Mouse (Mus musculus): ENCODE data around the gene Hoxb3. TPM values are rescaled to one million over a fixed set of nuclear protein-coding genes. Genes with fewer than 3 reads are reported as not detected.

Hoxb3 gene
- polyA plus RNA-seq, 1 experiment, result 5.6 TPM

- Histone ChIP-seq H3K27me3 (ENCODE audit: control insufficient read depth, insufficient read depth, low read length) (peaks cover 7% of the 10 kb centered on the region), H3K4me3 (ENCODE audit: control insufficient read depth, low read depth, low read length) (peak overlapping the region; percentile 57), H3K4me1 (ENCODE audit: control insufficient read depth, insufficient read depth, low read length) (peaks cover 6% of the 10 kb centered on the region), H3K36me3 (ENCODE audit: control insufficient read depth, insufficient read depth, low read length) (no peaks in the 10 kb centered on the region), H3K27ac (ENCODE audit: control insufficient read depth, insufficient read depth, low read depth, low read length) (no peak overlapping the region)
- TF ChIP-seq POLR2A (IDR thresholded peaks at IDR 0.05; ENCODE audit: control insufficient read depth, low read depth, low read length) (no peak), CTCF (IDR thresholded peaks at IDR 0.05; ENCODE audit: control insufficient read depth, insufficient read depth, insufficient replicate concordance, low read depth, low read length) (no peak)
Observed at GRCm38 (mm10) chr11:96354376-96354775, 31.2 kb downstream of the Hoxb3 start.

- H3K36me3 ChIP-seq (ENCODE audit: control insufficient read depth, insufficient read depth, low read length), result no peaks in the 10 kb centered on the region
- peaks cover 7% of the 10 kb centered on the region for H3K27me3 ChIP-seq (ENCODE audit: control insufficient read depth, insufficient read depth, low read length)
- H3K27ac ChIP-seq (ENCODE audit: control insufficient read depth, insufficient read depth, low read depth, low read length), result no peak overlapping the region
- TF ChIP-seq POLR2A (IDR thresholded peaks at IDR 0.05; ENCODE audit: control insufficient read depth, low read depth, low read length), result no peak
- TF ChIP-seq CTCF (IDR thresholded peaks at IDR 0.05; ENCODE audit: control insufficient read depth, insufficient read depth, insufficient replicate concordance, low read depth, low read length), result no peak
- H3K4me1 ChIP-seq (ENCODE audit: control insufficient read depth, insufficient read depth, low read length), result peaks cover 6% of the 10 kb centered on the region
- H3K4me3 ChIP-seq (ENCODE audit: control insufficient read depth, low read depth, low read length), result peak overlapping the region; percentile 57
Observed at GRCm38 (mm10) chr11:96354801-96355311, 31.7 kb downstream of the Hoxb3 start.

DNA sequence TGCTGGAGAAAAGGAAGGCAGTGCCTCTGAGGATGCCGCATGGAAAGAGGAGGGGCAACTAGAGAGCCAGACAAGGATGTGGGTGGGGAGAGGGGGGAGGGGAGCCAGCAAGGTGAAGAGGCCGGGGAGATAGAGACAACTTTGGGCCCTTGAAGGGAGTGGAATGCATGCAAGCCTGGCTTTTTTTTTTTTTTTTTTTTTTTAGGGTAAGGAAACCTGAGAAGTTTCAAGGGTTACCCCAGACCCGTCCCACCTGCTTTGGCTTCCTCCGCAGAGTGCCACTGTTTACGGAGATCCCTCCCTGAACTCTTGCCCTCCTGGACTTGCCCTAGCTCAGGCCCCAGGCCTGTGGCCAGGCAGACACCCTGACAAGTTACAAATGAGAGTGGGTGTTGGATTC is 40.7 kb downstream of the Hoxb3 start:
- no peak overlapping the region for H3K4me3 ChIP-seq (ENCODE audit: control insufficient read depth, low read depth, low read length)
- H3K4me1 ChIP-seq (ENCODE audit: control insufficient read depth, insufficient read depth, low read length), result peaks cover 17% of the 10 kb centered on the region
- no peak for TF ChIP-seq POLR2A (IDR thresholded peaks at IDR 0.05; ENCODE audit: control insufficient read depth, low read depth, low read length)
- TF ChIP-seq CTCF (IDR thresholded peaks at IDR 0.05; ENCODE audit: control insufficient read depth, insufficient read depth, insufficient replicate concordance, low read depth, low read length), result no peak
- H3K36me3 ChIP-seq (ENCODE audit: control insufficient read depth, insufficient read depth, low read length), result no peaks in the 10 kb centered on the region
- H3K27ac ChIP-seq (ENCODE audit: control insufficient read depth, insufficient read depth, low read depth, low read length), result no peak overlapping the region
- peaks cover 3% of the 10 kb centered on the region for H3K27me3 ChIP-seq (ENCODE audit: control insufficient read depth, insufficient read depth, low read length)

DNA sequence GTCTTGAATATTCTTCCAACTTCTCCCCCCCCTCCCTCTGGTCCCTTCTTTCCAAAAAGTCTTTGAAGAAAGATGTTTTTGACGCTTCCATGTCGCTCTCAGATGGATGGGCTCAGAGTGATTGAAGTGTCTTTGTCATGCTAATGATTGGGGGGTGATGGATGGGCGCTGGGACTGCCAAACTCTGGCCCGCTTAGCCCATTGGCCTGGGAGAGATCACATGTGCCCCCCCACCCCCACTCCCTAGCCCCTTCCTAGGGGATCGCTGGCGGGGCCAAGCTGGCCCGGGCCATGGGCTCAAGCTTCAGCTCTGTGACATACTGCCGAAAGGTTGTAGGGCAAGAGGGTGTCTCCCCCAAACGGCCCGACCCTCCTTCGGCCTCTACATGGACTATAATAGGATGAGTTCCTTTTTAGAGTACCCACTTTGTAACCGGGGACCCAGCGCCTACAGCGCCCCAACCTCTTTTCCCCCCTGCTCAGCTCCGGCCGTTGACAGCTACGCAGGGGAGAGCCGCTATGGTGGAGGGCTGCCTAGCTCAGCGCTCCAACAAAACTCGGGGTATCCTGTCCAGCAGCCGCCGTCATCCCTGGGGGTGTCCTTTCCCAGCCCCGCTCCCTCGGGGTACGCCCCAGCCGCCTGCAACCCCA is 42.4 kb downstream of the Hoxb3 start, which contains the start of gene Hoxb1:
Hoxb1 (plus strand) TSS at position 312 of the 651 bp plus-strand sequence.
- H3K27me3 ChIP-seq (ENCODE audit: control insufficient read depth, insufficient read depth, low read length), result peaks cover 3% of the 10 kb centered on the region
- H3K4me1 ChIP-seq (ENCODE audit: control insufficient read depth, insufficient read depth, low read length), result peaks cover 17% of the 10 kb centered on the region
- TF ChIP-seq POLR2A (IDR thresholded peaks at IDR 0.05; ENCODE audit: control insufficient read depth, low read depth, low read length), result no peak
- TF ChIP-seq CTCF (IDR thresholded peaks at IDR 0.05; ENCODE audit: control insufficient read depth, insufficient read depth, insufficient replicate concordance, low read depth, low read length), result no peak
- no peak within 1 kb of the TSS for H3K27ac ChIP-seq (ENCODE audit: control insufficient read depth, insufficient read depth, low read depth, low read length)
- no peaks in the 10 kb centered on the region for H3K36me3 ChIP-seq (ENCODE audit: control insufficient read depth, insufficient read depth, low read length)
- peak within 1 kb of the TSS; percentile 22; the same call in 1 of the 2 replicates for H3K4me3 ChIP-seq (ENCODE audit: control insufficient read depth, low read depth, low read length)

GRCm38 (mm10) chr11:96366092-96367041 is 43.2 kb downstream of the Hoxb3 start:
- H3K4me1 ChIP-seq (ENCODE audit: control insufficient read depth, insufficient read depth, low read length), result peaks cover 17% of the 10 kb centered on the region
- no peak for TF ChIP-seq POLR2A (IDR thresholded peaks at IDR 0.05; ENCODE audit: control insufficient read depth, low read depth, low read length)
- no peak for TF ChIP-seq CTCF (IDR thresholded peaks at IDR 0.05; ENCODE audit: control insufficient read depth, insufficient read depth, insufficient replicate concordance, low read depth, low read length)
- H3K27me3 ChIP-seq (ENCODE audit: control insufficient read depth, insufficient read depth, low read length), result peaks cover 3% of the 10 kb centered on the region
- no peak overlapping the region for H3K27ac ChIP-seq (ENCODE audit: control insufficient read depth, insufficient read depth, low read depth, low read length)
- peak overlapping the region; percentile 22; the same call in 1 of the 2 replicates for H3K4me3 ChIP-seq (ENCODE audit: control insufficient read depth, low read depth, low read length)
- H3K36me3 ChIP-seq (ENCODE audit: control insufficient read depth, insufficient read depth, low read length), result no peaks in the 10 kb centered on the region

DNA sequence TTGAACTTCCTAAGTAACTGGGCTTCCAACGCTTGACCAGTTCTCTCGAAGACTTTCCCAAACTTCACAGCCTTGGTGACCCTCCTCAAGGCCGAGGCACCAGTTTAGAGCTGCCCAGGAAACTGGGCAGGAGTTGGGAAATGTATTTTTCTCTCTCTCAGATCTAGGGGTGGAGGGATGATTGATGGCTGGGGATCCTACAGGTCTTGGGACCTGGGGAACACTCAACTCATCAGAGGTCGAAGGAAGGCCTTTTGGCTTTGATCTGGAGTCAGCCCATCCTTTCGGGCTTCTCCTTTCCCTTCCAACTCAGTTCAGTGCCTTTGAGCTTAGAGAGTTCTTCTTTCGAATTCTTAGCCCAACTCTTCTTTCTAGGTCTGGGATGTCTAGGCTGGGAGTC is 44.0 kb downstream of the Hoxb3 start:
- no peak overlapping the region for H3K4me3 ChIP-seq (ENCODE audit: control insufficient read depth, low read depth, low read length)
- H3K27ac ChIP-seq (ENCODE audit: control insufficient read depth, insufficient read depth, low read depth, low read length), result no peak overlapping the region
- no peaks in the 10 kb centered on the region for H3K36me3 ChIP-seq (ENCODE audit: control insufficient read depth, insufficient read depth, low read length)
- peaks cover 17% of the 10 kb centered on the region for H3K4me1 ChIP-seq (ENCODE audit: control insufficient read depth, insufficient read depth, low read length)
- TF ChIP-seq POLR2A (IDR thresholded peaks at IDR 0.05; ENCODE audit: control insufficient read depth, low read depth, low read length) (no peak), CTCF (IDR thresholded peaks at IDR 0.05; ENCODE audit: control insufficient read depth, insufficient read depth, insufficient replicate concordance, low read depth, low read length) (no peak)
- peaks cover 3% of the 10 kb centered on the region for H3K27me3 ChIP-seq (ENCODE audit: control insufficient read depth, insufficient read depth, low read length)

GRCm38 (mm10) chr11:96368686-96369085 is 45.6 kb downstream of the Hoxb3 start:
- H3K27me3 ChIP-seq (ENCODE audit: control insufficient read depth, insufficient read depth, low read length), result peaks cover 3% of the 10 kb centered on the region
- no peak overlapping the region for H3K27ac ChIP-seq (ENCODE audit: control insufficient read depth, insufficient read depth, low read depth, low read length)
- peaks cover 17% of the 10 kb centered on the region for H3K4me1 ChIP-seq (ENCODE audit: control insufficient read depth, insufficient read depth, low read length)
- TF ChIP-seq POLR2A (IDR thresholded peaks at IDR 0.05; ENCODE audit: control insufficient read depth, low read depth, low read length), result no peak
- TF ChIP-seq CTCF (IDR thresholded peaks at IDR 0.05; ENCODE audit: control insufficient read depth, insufficient read depth, insufficient replicate concordance, low read depth, low read length), result no peak
- no peaks in the 10 kb centered on the region for H3K36me3 ChIP-seq (ENCODE audit: control insufficient read depth, insufficient read depth, low read length)
- no peak overlapping the region for H3K4me3 ChIP-seq (ENCODE audit: control insufficient read depth, low read depth, low read length)
